In genomic region chr17:78429051-78429450, GRCm38 (mm10) we compare ENCODE assay signal across 24 mouse cellular contexts. TPM values are rescaled to one million over a fixed set of nuclear protein-coding genes. Genes with fewer than 3 reads are reported as not detected.
DNase-seq lines count a peak whose midpoint lies in the region; ATAC-seq lines count a peak whose summit lies in the region.
"Had no signal": no experiment of that assay in that cellular context is flagged by ENCODE, and none has a peak within 500 bp of the region (broad histone marks: within the 10 kb centered on the region; RNA-seq: fewer than 3 reads in every experiment).

No protein-coding gene starts in this region.

- no peak overlapping the region for H3K27ac ChIP-seq in limb, embryonic 11.5 days (replicated peaks; ENCODE audit: low read depth, low read length)
- H3K27ac ChIP-seq in limb, embryonic 10.5 days, result no peak overlapping the region
- H3K27ac ChIP-seq: embryonic facial prominence, embryonic 10.5 days; embryonic facial prominence, embryonic 13.5 days; forebrain, embryonic 12.5 days; forebrain, embryonic 15.5 days; gastrocnemius, adult 2 months; hindbrain, embryonic 12.5 days; hindbrain, embryonic 15.5 days had no signal

- peak; percentile 9 for DNase-seq in limb, embryonic 11.5 days (ENCODE audit: low spot score)
- no peak for DNase-seq in limb, embryonic 10.5 days (ENCODE audit: low spot score)
- DNase-seq in naive thymus-derived CD4-positive, alpha-beta T cell, adult 2 months (ENCODE audit: low read depth), result peak; percentile 76
- no peak for DNase-seq in frontal cortex, postnatal 36 days (ENCODE audit: low spot score in 2 of 2)
- DNase-seq in frontal cortex, postnatal 10 days (ENCODE audit: low spot score in 2 of 2), result no peak
- DNase-seq: adrenal gland, adult 2 months; adrenal gland, postnatal 14 days; cerebellum, adult 11-12 months; cerebellum, adult 8-10 months; cerebellum, postnatal 10 days; cerebellum, postnatal 36 days; embryo, embryonic 11 days; gastrocnemius, adult 2 months; gastrocnemius, postnatal 14 days; heart, adult 11 months had no signal

- no peak for ATAC-seq in limb, embryonic 11.5 days (ENCODE audit: insufficient number of reproducible peaks, low FRiP score, low TSS enrichment, low read depth)
- ATAC-seq in CD4-positive, CD25-positive, alpha-beta regulatory T cell, adult 4 months, result peak; percentile 40
- ATAC-seq: forebrain, embryonic 15.5 days had no signal

- H3K36me3 ChIP-seq in limb, embryonic 11.5 days (ENCODE audit: control insufficient read depth, insufficient read depth, low read length), result no peaks in the 10 kb centered on the region
- H3K36me3 ChIP-seq in limb, embryonic 10.5 days, result no peaks in the 10 kb centered on the region
- H3K36me3 ChIP-seq: embryonic facial prominence, embryonic 10.5 days; embryonic facial prominence, embryonic 13.5 days; forebrain, embryonic 12.5 days; forebrain, embryonic 15.5 days; hindbrain, embryonic 12.5 days; hindbrain, embryonic 15.5 days had no signal

- no peaks in the 10 kb centered on the region for H3K9me3 ChIP-seq in limb, embryonic 11.5 days (ENCODE audit: control insufficient read depth, low read length)
- H3K9me3 ChIP-seq in limb, embryonic 10.5 days (replicated peaks), result no peaks in the 10 kb centered on the region
- H3K9me3 ChIP-seq: embryonic facial prominence, embryonic 10.5 days; embryonic facial prominence, embryonic 13.5 days; forebrain, embryonic 15.5 days; hindbrain, embryonic 12.5 days; hindbrain, embryonic 15.5 days had no signal

- no peaks in the 10 kb centered on the region for H3K4me1 ChIP-seq in limb, embryonic 11.5 days (ENCODE audit: control insufficient read depth, insufficient read depth, low read length)
- H3K4me1 ChIP-seq in limb, embryonic 10.5 days, result no peaks in the 10 kb centered on the region
- H3K4me1 ChIP-seq: embryonic facial prominence, embryonic 10.5 days; embryonic facial prominence, embryonic 13.5 days; forebrain, embryonic 12.5 days; forebrain, embryonic 15.5 days; hindbrain, embryonic 12.5 days; hindbrain, embryonic 15.5 days had no signal

- H3K4me2 ChIP-seq in limb, embryonic 11.5 days (ENCODE audit: low read depth, severe bottlenecking), result no peak overlapping the region
- H3K4me2 ChIP-seq: embryonic facial prominence, embryonic 13.5 days; forebrain, embryonic 12.5 days; forebrain, embryonic 15.5 days; heart, embryonic 11.5 days; hindbrain, embryonic 12.5 days; hindbrain, embryonic 15.5 days had no signal

- WGBS in limb, embryonic 11.5 days, result 90% methylated on average over 4 of the region's 4 CpGs
- WGBS in limb, embryonic 10.5 days, result 85% methylated on average over 4 of the region's 4 CpGs

- H3K4me3 ChIP-seq in limb, embryonic 11.5 days (ENCODE audit: low read depth, low read length), result no peak overlapping the region
- no peak overlapping the region for H3K4me3 ChIP-seq in limb, embryonic 10.5 days
- H3K4me3 ChIP-seq: embryonic facial prominence, embryonic 10.5 days; embryonic facial prominence, embryonic 13.5 days; erythroblast, embryonic 14.5 days; forebrain, embryonic 12.5 days; forebrain, embryonic 15.5 days; gastrocnemius, adult 2 months; hindbrain, embryonic 12.5 days; hindbrain, embryonic 15.5 days had no signal

- H3K9ac ChIP-seq in limb, embryonic 11.5 days (ENCODE audit: low read length), result no peak overlapping the region
- H3K9ac ChIP-seq: embryonic facial prominence, embryonic 13.5 days; forebrain, embryonic 12.5 days; forebrain, embryonic 15.5 days; hindbrain, embryonic 12.5 days; hindbrain, embryonic 15.5 days had no signal

- H3K27me3 ChIP-seq in limb, embryonic 11.5 days (ENCODE audit: control insufficient read depth, insufficient read depth, low read length), result no peaks in the 10 kb centered on the region
- no peaks in the 10 kb centered on the region for H3K27me3 ChIP-seq in limb, embryonic 10.5 days (ENCODE audit: low read depth, poor library complexity, severe bottlenecking)
- H3K27me3 ChIP-seq: forebrain, embryonic 12.5 days; forebrain, embryonic 15.5 days; hindbrain, embryonic 12.5 days; hindbrain, embryonic 15.5 days had no signal

RNA-seq across cellular contexts. Expression of gene Fez2, which starts 11.1 kb away (rescaled TPM):
- 36.9 and 44.3 TPM in 2 replicates for polyA plus RNA-seq in limb, embryonic 11.5 days (2014; fragmentation: Nextera tagmentation; extraction: Ambion mirVana)
- 33.3 and 39.2 TPM in 2 replicates for polyA plus RNA-seq in limb, embryonic 10.5 days (2016; fragmentation: Nextera tagmentation; extraction: Ambion mirVana)
- polyA plus RNA-seq in CD4-positive, CD25-positive, alpha-beta regulatory T cell, adult 4 months (2017; shearing (Covaris generic)), result 10 to 100 TPM; 11.9 to 14.3 TPM

Comparison
In these comparisons a context has a peak if more than half of its experiments do, and no peak if none do; other contexts are left out.
1. DNase-seq: peak in limb, embryonic 11.5 days (single experiment) and naive thymus-derived CD4-positive, alpha-beta T cell, adult 2 months (single experiment); none in limb, embryonic 10.5 days (single experiment), frontal cortex, postnatal 36 days (0 of 2) and frontal cortex, postnatal 10 days (0 of 2).